Mouse (Mus musculus): ENCODE results near the gene Tstd3. TPM values are rescaled to one million over a fixed set of nuclear protein-coding genes. Genes with fewer than 3 reads are reported as not detected.
"Not testable (repeated sequence)": the region's sequence is repeated elsewhere in the genome, so short reads cannot be mapped to it uniquely, and the experiment has no call there.

The Tstd3 gene
- polyA plus RNA-seq, 1 experiment from 2014 or later = 24.9 TPM

DNA sequence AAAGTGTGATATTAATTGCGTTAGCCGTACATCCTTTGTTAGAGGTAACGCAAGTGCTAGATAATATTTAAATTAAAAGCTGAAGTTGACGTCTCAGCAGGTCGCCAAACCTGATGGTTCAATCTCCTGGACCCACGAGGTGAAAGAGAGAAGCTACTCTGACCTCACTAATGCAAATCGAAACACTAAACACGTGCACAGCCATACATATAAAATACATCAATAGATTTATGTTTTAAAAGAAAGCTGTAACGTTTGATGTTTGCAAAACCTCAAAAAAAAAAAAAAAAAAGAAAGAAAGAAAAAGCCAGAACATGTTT is 9.9 kb upstream of the Tstd3 start:
- peak overlapping the region; percentile 85 for H3K4me3 ChIP-seq
- H3K9me3 ChIP-seq = no peaks in the 10 kb centered on the region
- H3K4me1 ChIP-seq (replicated peaks) = peaks cover 13% of the 10 kb centered on the region
- 5% methylated on average over 9 of the region's 9 CpGs for WGBS
- H3K36me3 ChIP-seq = peaks cover 8% of the 10 kb centered on the region; the same call in 1 of the 2 replicates
- H3K9ac ChIP-seq = peak overlapping the region; percentile 79
- peak overlapping the region; percentile 63 for H3K4me2 ChIP-seq
- no peak for ATAC-seq (ENCODE audit: low FRiP score, low read depth)
- H3K27me3 ChIP-seq = no peaks in the 10 kb centered on the region
- H3K27ac ChIP-seq (replicated peaks) = no peak overlapping the region

DNA sequence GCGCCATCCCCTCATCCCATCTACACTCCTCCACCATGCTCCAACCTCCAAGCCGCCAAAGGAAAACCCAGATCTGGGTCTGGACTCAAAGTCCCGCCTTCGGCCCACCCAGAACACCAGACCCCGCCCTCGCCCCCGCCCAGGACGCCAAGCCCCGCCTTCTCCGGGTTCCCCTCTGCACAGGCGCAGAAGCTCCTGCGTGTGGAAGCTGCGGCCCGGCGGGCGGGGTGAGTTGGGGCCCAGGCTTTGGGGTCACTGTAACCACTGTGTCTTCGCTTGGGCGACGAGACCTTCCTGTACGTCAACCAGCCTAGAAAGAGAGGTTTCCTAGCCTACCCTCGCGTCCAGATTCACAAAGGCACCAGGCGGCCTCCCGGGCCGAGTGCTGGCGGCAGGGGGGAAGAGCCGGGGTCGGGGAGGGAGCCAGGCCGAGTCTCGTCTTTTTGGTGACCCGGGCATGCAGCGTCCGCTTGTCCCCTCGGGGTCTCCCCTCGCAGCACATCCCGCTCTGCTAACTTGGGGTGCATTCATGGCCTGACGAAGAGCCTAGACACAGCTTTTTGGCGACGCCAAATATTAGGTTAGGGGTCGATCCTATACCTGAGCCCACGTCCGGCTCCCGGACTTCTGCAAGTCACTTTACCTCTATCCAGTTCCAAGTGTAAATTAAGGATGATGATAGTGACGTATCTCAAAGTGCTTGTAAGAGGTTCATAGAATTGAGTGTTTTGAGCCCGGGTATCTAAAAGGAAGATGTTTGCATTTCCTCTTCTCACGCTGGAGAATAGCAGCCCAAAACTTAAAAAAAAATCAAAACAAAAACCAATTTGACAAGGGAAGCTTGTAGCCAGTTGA is 9.3 kb upstream of the Tstd3 start:
- H3K4me3 ChIP-seq = peak overlapping the region; percentile 85
- H3K27me3 ChIP-seq = no peaks in the 10 kb centered on the region
- under 1% methylated on average over 46 of the region's 46 CpGs for WGBS
- no peaks in the 10 kb centered on the region for H3K9me3 ChIP-seq
- H3K4me2 ChIP-seq = peak overlapping the region; percentile 63
- peaks cover 3% of the 10 kb centered on the region; the same call in 1 of the 2 replicates for H3K36me3 ChIP-seq
- peak; percentile 99 for ATAC-seq (ENCODE audit: low FRiP score, low read depth)
- peak overlapping the region; percentile 74 for H3K27ac ChIP-seq (replicated peaks)
- peak overlapping the region; percentile 79 for H3K9ac ChIP-seq
- peaks cover 13% of the 10 kb centered on the region for H3K4me1 ChIP-seq (replicated peaks)

DNA sequence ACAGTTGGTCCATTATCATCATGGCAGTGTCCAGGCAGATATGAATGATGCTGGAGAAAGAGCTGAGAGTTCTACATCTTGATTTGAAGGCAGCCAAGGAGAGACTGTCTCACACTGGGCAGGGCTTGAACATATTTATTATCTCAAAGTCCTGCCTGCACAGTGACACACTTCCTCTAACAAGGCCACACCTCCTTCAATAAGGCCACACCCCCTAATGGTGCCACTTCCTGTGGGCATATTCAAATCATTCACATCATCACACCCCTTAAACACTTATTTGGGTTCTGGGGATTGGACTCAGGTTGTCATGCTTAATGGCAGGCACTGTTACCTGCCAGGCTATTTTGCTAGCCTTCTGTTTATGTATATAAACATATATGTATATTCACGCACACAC is 5.3 kb upstream of the Tstd3 start:
- Histone ChIP-seq H3K9ac (no peak overlapping the region), H3K4me2 (no peak overlapping the region), H3K27me3 (no peaks in the 10 kb centered on the region), H3K36me3 (no peaks in the 10 kb centered on the region), H3K9me3 (no peaks in the 10 kb centered on the region), H3K4me1 (replicated peaks) (peaks cover 7% of the 10 kb centered on the region), H3K27ac (replicated peaks) (no peak overlapping the region), H3K4me3 (no peak overlapping the region)
- WGBS = 98% methylated on average over 1 of the region's 1 CpGs
- no peak for ATAC-seq (ENCODE audit: low FRiP score, low read depth)

DNA sequence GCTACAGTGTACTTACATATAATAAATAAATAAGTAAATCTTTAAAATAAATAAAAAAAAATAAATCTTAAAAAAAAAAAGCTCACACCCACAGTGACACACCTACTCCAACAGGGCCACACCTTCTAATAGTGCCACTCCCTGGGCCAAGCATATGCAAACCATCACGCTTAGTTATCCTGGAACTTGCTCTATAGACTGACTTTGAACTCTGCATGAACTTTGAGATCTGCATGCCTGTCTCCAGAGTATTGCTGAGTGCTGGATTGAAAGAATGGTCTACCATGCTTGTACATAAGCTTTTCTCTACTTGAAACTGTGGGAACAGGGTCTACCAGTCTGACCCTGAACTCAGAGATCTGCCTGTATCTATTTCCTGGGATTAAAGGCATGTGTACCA is 4.1 kb upstream of the Tstd3 start:
- H3K9me3 ChIP-seq = no peaks in the 10 kb centered on the region
- no peak overlapping the region for H3K4me2 ChIP-seq
- 82% methylated on average over 1 of the region's 1 CpGs for WGBS
- no peak overlapping the region for H3K27ac ChIP-seq (replicated peaks)
- H3K4me1 ChIP-seq (replicated peaks) = peaks cover 6% of the 10 kb centered on the region; the same call in 1 of the 2 replicates
- no peak overlapping the region for H3K9ac ChIP-seq
- no peak for ATAC-seq (ENCODE audit: low FRiP score, low read depth)
- no peaks in the 10 kb centered on the region for H3K36me3 ChIP-seq
- H3K27me3 ChIP-seq = no peaks in the 10 kb centered on the region
- no peak overlapping the region for H3K4me3 ChIP-seq

DNA sequence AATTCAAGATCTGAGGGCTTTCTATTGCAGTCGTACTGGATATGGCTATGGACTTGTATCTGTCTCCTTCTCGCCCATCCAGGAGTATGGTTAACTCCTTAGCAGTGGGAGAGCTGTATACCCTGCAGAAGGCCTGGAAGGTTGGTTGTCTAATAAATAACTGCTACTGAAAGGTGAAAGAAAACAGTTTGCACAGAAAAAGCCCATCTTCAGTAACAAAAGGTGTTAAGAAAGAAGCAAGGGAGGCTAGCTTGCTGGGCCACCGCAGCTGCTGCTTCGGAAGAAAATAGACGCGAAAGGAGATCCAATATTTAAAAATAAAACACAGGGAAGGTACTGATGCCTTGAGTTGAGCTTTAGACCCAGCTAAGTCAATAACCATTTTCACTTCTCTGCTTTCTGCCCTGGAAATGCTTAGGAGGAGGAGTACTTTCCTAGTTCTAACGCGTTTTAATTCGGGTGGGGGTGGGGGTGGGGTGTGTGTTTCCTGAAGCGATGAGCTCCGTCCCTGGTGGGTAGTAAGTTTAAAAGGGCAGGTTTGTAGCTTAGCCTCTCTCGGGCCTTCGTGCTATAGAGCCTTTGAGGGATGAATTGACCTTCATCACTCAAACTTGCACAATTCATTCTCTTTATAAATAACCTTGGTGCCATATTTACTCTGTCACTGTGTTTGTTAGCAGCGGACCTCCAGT is 695 bp downstream of the Tstd3 start:
- Histone ChIP-seq H3K27me3 (no peaks in the 10 kb centered on the region), H3K27ac (replicated peaks) (peak overlapping the region; percentile 81), H3K4me3 (peak overlapping the region; percentile 76), H3K9me3 (no peaks in the 10 kb centered on the region), H3K36me3 (no peaks in the 10 kb centered on the region), H3K4me1 (replicated peaks) (peaks cover 5% of the 10 kb centered on the region; the same call in 1 of the 2 replicates), H3K4me2 (peak overlapping the region; percentile 58), H3K9ac (peak overlapping the region; percentile 75)
- WGBS = 18% methylated on average over 14 of the region's 14 CpGs
- no peak; the same call in 1 of the 2 replicates for ATAC-seq (ENCODE audit: low FRiP score, low read depth)

DNA sequence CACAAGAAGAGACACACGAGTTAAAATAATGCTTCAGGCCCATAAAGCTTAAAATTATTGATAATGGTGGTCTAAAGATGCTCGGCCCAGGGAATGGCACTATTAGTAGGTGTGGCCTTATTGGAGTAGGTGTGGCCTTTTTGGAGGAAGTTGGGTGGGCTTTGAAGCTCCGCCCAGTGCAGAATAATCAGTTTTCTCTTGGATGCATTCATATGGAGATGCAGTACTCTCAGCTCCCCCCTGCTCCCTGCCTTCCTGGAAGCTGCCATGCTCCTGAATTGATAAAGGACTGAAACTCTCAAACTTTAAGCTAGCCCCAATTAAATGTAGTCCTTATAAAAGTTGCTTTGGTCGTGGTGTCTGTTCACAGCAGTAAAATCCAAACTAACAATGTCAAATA is 3.2 kb downstream of the Tstd3 start:
- Histone ChIP-seq H3K36me3 (peaks cover 11% of the 10 kb centered on the region; the same call in 1 of the 2 replicates), H3K9ac (no peak overlapping the region), H3K27me3 (no peaks in the 10 kb centered on the region), H3K4me3 (no peak overlapping the region), H3K4me2 (no peak overlapping the region), H3K4me1 (replicated peaks) (peaks cover 5% of the 10 kb centered on the region; the same call in 1 of the 2 replicates), H3K9me3 (no peaks in the 10 kb centered on the region), H3K27ac (replicated peaks) (no peak overlapping the region)
- WGBS = 76% methylated on average over 4 of the region's 4 CpGs
- ATAC-seq (ENCODE audit: low FRiP score, low read depth) = no peak

DNA sequence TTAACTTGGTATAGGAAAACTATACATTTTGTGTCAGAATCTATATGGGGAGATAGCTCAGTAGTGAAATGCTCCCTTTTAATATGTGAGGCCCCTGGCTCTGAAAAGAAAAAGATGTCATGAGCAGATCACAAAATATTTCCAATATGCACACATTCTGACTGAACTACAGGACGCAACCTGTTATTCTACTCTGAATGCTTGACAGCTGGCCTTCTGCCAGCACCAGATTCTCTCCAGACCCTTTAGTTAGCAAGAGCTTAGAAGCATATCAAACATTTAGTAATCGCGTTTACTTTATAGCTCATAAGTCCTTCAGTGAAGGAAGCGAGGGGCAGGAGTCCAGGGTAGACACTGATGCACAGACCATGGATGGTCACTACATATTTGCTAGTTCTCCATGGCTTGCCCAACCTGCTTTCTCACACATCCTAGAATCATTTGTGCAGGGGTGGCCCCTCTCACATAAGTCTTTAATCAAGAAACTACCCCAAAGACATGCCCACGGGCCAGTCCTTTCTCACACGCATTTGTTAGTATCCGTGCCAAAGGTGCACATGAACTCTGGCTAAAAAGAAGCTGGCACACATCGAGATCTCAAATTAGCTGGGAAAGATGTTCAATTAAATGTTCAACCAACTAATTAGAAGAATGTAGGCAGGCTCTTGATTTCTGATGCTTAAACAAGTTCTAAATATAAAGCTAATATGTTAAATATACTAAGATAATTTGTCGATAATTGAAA is 5.4 kb downstream of the Tstd3 start:
- Histone ChIP-seq H3K27me3 (no peaks in the 10 kb centered on the region), H3K4me3 (no peak overlapping the region), H3K9me3 (no peaks in the 10 kb centered on the region), H3K36me3 (peaks cover 21% of the 10 kb centered on the region), H3K4me1 (replicated peaks) (peaks cover 5% of the 10 kb centered on the region; the same call in 1 of the 2 replicates), H3K4me2 (no peak overlapping the region), H3K9ac (no peak overlapping the region), H3K27ac (replicated peaks) (no peak overlapping the region)
- 83% methylated on average over 9 of the region's 9 CpGs for WGBS
- no peak for ATAC-seq (ENCODE audit: low FRiP score, low read depth)

DNA sequence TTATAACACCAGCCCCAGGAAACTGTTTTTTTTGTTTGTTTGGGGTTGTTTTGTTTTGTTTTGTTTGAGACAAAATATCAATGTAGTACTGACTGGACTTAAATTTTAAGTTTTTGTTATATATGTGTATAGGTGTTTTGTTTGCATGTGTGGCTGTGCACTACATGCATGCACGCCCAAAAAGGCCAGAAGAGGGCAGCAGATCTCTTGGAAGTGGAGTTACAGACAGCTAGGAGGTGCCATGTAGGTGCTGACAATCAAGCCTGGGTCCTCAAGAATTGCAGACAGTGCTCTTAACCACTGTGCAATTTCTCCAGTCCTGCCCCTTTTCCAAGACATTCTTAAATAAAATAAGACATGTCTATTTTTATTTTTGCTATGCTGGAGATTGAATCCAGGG is 8.2 kb downstream of the Tstd3 start:
- no peaks in the 10 kb centered on the region for H3K9me3 ChIP-seq
- no peaks in the 10 kb centered on the region for H3K4me1 ChIP-seq (replicated peaks)
- peaks cover 24% of the 10 kb centered on the region for H3K36me3 ChIP-seq
- H3K4me3 ChIP-seq = no peak overlapping the region
- no peak overlapping the region for H3K9ac ChIP-seq
- H3K4me2 ChIP-seq = no peak overlapping the region
- no peak overlapping the region for H3K27ac ChIP-seq (replicated peaks)
- ATAC-seq (ENCODE audit: low FRiP score, low read depth) = no peak
- no peaks in the 10 kb centered on the region for H3K27me3 ChIP-seq
- WGBS = 70% methylated on average over 1 of the region's 1 CpGs

DNA sequence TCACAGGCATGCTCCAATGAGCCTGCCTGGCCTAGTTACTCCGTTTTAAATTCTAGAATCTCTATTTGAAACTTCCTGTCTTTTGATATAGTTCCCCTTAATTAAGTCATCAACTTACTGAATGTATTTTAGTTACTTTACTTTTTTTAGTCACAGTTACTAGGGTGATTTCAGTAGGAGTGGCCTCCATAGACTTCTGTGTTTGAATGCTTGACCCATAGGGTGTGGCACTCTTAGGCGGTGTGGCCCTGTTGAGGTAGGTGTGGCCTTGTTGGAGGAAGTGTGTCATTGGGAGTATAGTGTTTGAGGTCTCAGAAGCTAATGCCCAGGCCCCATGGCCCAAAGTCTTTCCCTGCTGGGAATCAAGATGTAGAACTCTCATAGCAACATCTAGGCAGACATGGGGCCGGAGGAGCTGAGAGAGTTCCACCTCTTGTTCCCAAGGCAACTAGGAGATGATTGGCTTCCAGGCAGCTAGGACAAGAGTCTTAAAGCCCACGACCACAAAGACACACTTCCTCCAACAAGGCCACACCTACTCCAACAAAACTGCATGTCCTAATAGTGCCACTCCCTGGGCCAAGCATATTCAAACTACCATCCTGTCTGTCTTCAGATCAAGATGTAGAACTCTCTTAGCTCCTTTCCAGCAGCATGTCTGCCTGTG is 11.8 kb downstream of the Tstd3 start:
- ATAC-seq (ENCODE audit: low FRiP score, low read depth) = no peak
- H3K27me3 ChIP-seq = no peaks in the 10 kb centered on the region
- H3K9me3 ChIP-seq = no peaks in the 10 kb centered on the region
- H3K36me3 ChIP-seq = peaks cover 24% of the 10 kb centered on the region
- no peak overlapping the region for H3K9ac ChIP-seq
- no peak overlapping the region for H3K4me2 ChIP-seq
- no peak overlapping the region for H3K27ac ChIP-seq (replicated peaks)
- H3K4me3 ChIP-seq = no peak overlapping the region
- WGBS = 75% methylated on average over 4 of the region's 4 CpGs
- H3K4me1 ChIP-seq (replicated peaks) = no peaks in the 10 kb centered on the region

DNA sequence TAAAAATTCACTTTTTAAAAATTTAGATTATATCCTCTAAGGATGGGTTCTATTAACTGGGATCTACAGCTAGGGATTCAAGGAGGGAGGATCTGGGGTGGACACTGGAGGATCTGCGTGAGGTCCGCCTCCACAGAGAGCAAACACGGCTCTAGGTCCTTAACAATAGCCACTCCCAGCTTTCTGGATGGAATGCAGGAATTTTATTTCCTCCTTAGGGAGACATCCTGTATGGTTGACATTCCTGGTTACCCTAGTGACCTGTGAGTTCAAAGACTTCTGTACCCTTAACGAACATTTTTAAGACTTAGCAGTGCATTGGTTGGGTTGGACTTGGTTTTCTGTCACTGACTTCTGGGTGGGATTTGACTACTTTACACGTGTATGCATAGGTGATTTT is 21.3 kb downstream of the Tstd3 start:
- Histone ChIP-seq H3K4me2 (no peak overlapping the region), H3K4me3 (no peak overlapping the region), H3K27me3 (no peaks in the 10 kb centered on the region), H3K9me3 (no peaks in the 10 kb centered on the region), H3K36me3 (peaks cover 32% of the 10 kb centered on the region), H3K4me1 (replicated peaks) (no peaks in the 10 kb centered on the region), H3K27ac (replicated peaks) (no peak overlapping the region), H3K9ac (no peak overlapping the region)
- WGBS = 85% methylated on average over 5 of the region's 5 CpGs
- no peak for ATAC-seq (ENCODE audit: low FRiP score, low read depth)

DNA sequence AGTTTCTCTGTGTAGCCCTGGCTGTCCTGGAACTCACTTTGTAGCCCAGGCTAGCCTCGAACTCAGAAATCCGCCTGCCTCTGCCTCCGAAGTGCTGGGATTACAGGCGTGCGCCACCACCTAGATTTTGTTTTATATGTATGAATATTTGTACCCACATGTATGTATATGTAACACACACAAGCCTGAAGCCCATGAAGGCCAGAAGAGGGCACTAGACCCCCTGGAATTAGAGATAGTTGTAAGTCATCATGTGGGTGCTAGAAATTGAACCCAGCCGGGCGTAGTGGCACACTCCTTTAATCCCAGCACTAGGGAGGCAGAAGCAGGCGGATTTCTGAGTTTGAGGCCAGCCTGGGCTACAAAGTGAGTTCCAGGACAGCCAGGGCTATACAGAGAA is 22.9 kb downstream of the Tstd3 start:
- not testable (repeated sequence) for H3K27me3 ChIP-seq; H3K4me3 ChIP-seq; H3K9me3 ChIP-seq; H3K27ac ChIP-seq (replicated peaks); H3K9ac ChIP-seq; H3K4me1 ChIP-seq (replicated peaks); ATAC-seq (ENCODE audit: low FRiP score, low read depth); H3K4me2 ChIP-seq
- peaks cover 37% of the 10 kb centered on the region for H3K36me3 ChIP-seq
- WGBS = 99% methylated on average over 8 of the region's 8 CpGs

Measured in hindbrain, embryonic 15.5 days (tissue).